8 mouse cellular contexts compared by ENCODE assay signal in the genomic region with DNA sequence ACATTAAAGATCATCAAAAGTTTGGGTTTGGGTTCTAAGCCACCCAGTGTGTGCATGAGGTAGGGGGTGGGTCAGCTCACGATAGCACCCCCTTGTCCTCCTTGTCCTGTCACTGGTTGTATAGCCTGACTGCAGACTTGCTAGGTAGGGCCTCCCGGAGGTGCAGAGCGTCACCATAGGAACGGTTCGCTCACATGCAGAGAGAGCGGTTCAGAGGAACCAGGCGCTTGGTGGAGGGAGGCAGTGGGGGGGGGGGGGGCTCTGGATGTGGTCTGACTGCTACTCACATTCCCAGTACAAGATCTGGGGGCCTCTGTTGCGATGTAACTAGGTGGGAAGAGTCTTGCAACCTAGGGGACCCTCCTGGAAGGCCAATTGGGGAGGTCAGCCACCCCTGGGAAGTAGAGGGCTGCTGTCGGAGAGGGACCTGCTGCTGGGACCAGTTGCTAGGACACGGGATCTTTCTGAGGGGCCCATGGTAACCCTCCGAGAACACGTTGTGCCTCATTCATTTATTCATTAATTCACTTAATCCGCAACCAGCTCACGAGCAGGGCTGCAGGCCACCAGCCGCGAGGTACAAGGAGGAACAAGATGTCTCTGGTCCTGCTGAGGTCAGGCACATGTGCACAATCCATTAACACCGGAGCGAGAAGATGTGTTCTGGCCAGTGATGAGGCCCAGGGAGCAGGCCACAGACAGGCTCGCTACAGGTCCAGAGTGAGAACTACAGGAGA. TPM values are rescaled to one million over a fixed set of nuclear protein-coding genes. Genes with fewer than 3 reads are reported as not detected.
DNase-seq lines count a peak whose midpoint lies in the region; ATAC-seq and TF ChIP-seq lines count a peak whose summit lies in the region.

No protein-coding gene starts in this region.

- no peaks in the 10 kb centered on the region; the same call in 1 of the 2 replicates for H3K27me3 ChIP-seq in kidney, embryonic 14.5 days (ENCODE audit: control insufficient read depth, insufficient read depth, low read length)
- peaks cover 11% of the 10 kb centered on the region; the same call in 1 of the 2 replicates for H3K27me3 ChIP-seq in forebrain, embryonic 15.5 days
- peaks cover 46% of the 10 kb centered on the region for H3K27me3 ChIP-seq in liver, embryonic 13.5 days

- H3K9ac ChIP-seq in kidney, embryonic 14.5 days (ENCODE audit: low read depth, low read length), result no peak overlapping the region
- H3K9ac ChIP-seq in forebrain, embryonic 15.5 days (replicated peaks), result no peak overlapping the region
- no peak overlapping the region for H3K9ac ChIP-seq in liver, embryonic 13.5 days

- no peak overlapping the region for H3K27ac ChIP-seq in kidney, embryonic 14.5 days (ENCODE audit: low read depth, low read length)
- H3K27ac ChIP-seq in forebrain, embryonic 15.5 days (replicated peaks), result no peak overlapping the region
- no peak overlapping the region for H3K27ac ChIP-seq in liver, embryonic 13.5 days

- DNase-seq in kidney, postnatal 10 days, result no peak
- peak; percentile 80 for DNase-seq in brain, embryonic 14.5 days (ENCODE audit: low read depth)
- no peak for DNase-seq in liver, embryonic 13.5 days
- peak; percentile 66 for DNase-seq in retina, embryonic 14.5 days (ENCODE audit: low spot score)
- DNase-seq in cerebellum, adult 9-11 months, result no peak
- no peak for DNase-seq in frontal cortex, adult 2 months (ENCODE audit: extremely low spot score in 1 of 2, low spot score in 1 of 2)

- no peak for TF ChIP-seq CTCF in brain, embryonic 14.5 days (IDR thresholded peaks at IDR 0.05; ENCODE audit: borderline replicate concordance, extremely low read depth, insufficient read depth, insufficient read length)

- peak overlapping the region; percentile 0 for H3K4me2 ChIP-seq in kidney, embryonic 14.5 days (replicated peaks; ENCODE audit: low read depth, low read length)
- H3K4me2 ChIP-seq in forebrain, embryonic 15.5 days (replicated peaks), result peak overlapping the region; percentile 18; the same call in 1 of the 2 replicates
- H3K4me2 ChIP-seq in liver, embryonic 13.5 days, result peak overlapping the region; percentile 32

- H3K4me3 ChIP-seq in kidney, embryonic 14.5 days (ENCODE audit: low read length), result no peak overlapping the region
- H3K4me3 ChIP-seq in forebrain, embryonic 15.5 days, result no peak overlapping the region
- no peak overlapping the region for H3K4me3 ChIP-seq in liver, embryonic 13.5 days (replicated peaks)

- TF ChIP-seq POLR2A in brain, embryonic 14.5 days (IDR thresholded peaks at IDR 0.05; ENCODE audit: borderline replicate concordance, extremely low read depth, insufficient read depth, insufficient read length, poor library complexity, severe bottlenecking), result no peak

- H3K36me3 ChIP-seq in kidney, embryonic 14.5 days (ENCODE audit: control insufficient read depth, insufficient read depth, low read length), result no peaks in the 10 kb centered on the region
- no peaks in the 10 kb centered on the region for H3K36me3 ChIP-seq in forebrain, embryonic 15.5 days
- no peaks in the 10 kb centered on the region for H3K36me3 ChIP-seq in liver, embryonic 13.5 days

- 20% methylated on average over 19 of the region's 19 CpGs for WGBS in kidney, embryonic 14.5 days
- WGBS in forebrain, embryonic 15.5 days, result 4% methylated on average over 19 of the region's 19 CpGs
- WGBS in liver, embryonic 13.5 days (ENCODE audit: insufficient replicate concordance), result 24% methylated on average over 19 of the region's 19 CpGs

- ATAC-seq in kidney, embryonic 14.5 days (ENCODE audit: low FRiP score, low TSS enrichment), result peak; percentile 30; the same call in 1 of the 2 replicates
- peak; percentile 33; the same call in 1 of the 2 replicates for ATAC-seq in forebrain, embryonic 15.5 days (replicated peaks)
- ATAC-seq in liver, embryonic 13.5 days (ENCODE audit: low read depth), result 0 out of 2 replicates have a peak, but pooled peaks have one; percentile 13

- peaks cover 28% of the 10 kb centered on the region for H3K4me1 ChIP-seq in kidney, embryonic 14.5 days (ENCODE audit: control insufficient read depth, insufficient read depth, low read length)
- H3K4me1 ChIP-seq in forebrain, embryonic 15.5 days, result peaks cover 55% of the 10 kb centered on the region
- H3K4me1 ChIP-seq in liver, embryonic 13.5 days (replicated peaks), result peaks cover 68% of the 10 kb centered on the region

- no peaks in the 10 kb centered on the region for H3K9me3 ChIP-seq in kidney, embryonic 14.5 days (ENCODE audit: control insufficient read depth, low read length)
- no peaks in the 10 kb centered on the region for H3K9me3 ChIP-seq in forebrain, embryonic 15.5 days
- no peaks in the 10 kb centered on the region for H3K9me3 ChIP-seq in liver, embryonic 13.5 days (replicated peaks)

RNA-seq across cellular contexts. Expression of a gene that starts 7.0 kb away (rescaled TPM):
- 51.1 and 52.4 TPM in 2 replicates for polyA plus RNA-seq in kidney, embryonic 14.5 days (2014; fragmentation: Nextera tagmentation; extraction: Ambion mirVana)
- 303 and 331 TPM in 2 replicates for polyA plus RNA-seq in brain, embryonic 14.5 days (2012; rRNA removed)
- 29.7 and 48.5 TPM in 2 replicates for polyA plus RNA-seq in forebrain, embryonic 15.5 days (2015; fragmentation: Nextera tagmentation; extraction: Ambion mirVana)
- 470 and 508 TPM in 2 replicates for polyA plus RNA-seq in liver, embryonic 13.5 days (2015; fragmentation: Nextera tagmentation; extraction: Ambion mirVana)
- 2.9 and 3.1 TPM in 2 replicates for polyA plus RNA-seq in frontal cortex, adult 2 months (2012; rRNA removed)

Comparison
In these comparisons a context has a peak if more than half of its experiments do, and no peak if none do; other contexts are left out.
1. DNase-seq: peak in brain, embryonic 14.5 days (single experiment) and retina, embryonic 14.5 days (single experiment); none in kidney, postnatal 10 days (single experiment), liver, embryonic 13.5 days (single experiment), cerebellum, adult 9-11 months (single experiment) and frontal cortex, adult 2 months (0 of 2).
2. Peak in every context shown above with its lines, with median percentiles within 50 percentile points of each other: ATAC-seq and H3K4me2 ChIP-seq.